Mouse (Mus musculus) lung, postnatal 36 days (tissue): ENCODE data around the gene Dcaf8.
"Not testable (repeated sequence)": the region's sequence is repeated elsewhere in the genome, so short reads cannot be mapped to it uniquely, and the experiment has no call there.

ENCODE experiments used
- DNase-seq: peaks from one replicate; pipeline ENCODE4 v3.0.0; 2022; ENCODE audit warnings: mixed read lengths

Gene Dcaf8

DNA sequence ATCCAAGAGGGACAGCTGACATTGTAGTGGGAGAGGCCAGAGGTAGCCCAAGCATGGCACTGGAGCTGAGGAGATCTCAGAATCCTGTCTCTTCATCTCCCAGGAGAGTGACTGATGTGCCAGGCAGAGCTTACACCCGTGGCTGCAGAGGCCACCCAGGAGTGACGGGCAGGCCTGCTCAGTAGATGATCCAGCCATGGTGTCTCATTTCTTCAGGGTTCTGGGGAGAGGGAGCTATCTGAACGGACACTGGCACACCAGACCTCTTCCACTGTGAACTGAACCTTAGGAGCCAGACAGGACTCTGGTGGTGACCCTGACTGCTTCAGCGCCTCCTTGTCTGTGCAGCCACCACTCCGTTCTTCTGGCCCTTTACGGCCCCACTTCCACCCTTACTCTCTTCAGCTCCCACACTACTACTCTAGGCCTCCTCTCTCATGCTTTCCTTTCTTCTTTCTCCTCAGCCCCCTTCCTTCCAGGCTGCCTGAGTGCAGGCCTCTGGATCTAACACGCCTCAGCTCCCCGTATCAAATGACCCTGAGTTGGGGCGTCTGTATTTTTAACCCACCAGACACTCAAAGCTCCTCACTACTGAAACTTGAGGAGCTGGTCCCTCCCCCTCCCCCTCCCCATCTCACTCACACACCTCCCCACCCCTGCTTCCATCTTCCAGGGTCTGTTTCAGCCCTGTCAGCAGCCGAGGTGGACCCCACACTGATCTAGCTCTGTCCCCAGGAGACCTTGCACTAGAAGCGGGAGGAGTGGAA is 73.6 kb downstream of the Dcaf8 start:
- DNase-seq = no peak

DNA sequence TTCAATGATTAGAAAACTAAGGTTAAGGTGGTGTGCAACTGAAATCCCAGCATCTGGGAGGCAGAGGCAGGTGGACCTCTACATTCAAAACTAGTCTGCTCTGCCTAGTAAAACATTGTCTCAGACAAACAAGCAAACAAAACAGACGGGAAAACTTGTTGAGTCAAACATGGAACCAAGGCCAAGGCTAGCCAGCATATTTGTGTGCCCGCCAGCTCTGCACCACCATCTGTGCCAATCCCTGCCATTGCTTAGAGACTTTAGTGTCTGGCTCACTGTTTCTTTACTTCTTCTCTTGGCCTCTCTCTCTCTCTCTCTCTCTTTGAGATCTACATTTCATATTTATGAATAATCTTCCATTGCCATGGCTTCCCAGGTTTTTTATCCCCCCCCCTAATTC is 80.3 kb downstream of the Dcaf8 start:
- no peak for DNase-seq

DNA sequence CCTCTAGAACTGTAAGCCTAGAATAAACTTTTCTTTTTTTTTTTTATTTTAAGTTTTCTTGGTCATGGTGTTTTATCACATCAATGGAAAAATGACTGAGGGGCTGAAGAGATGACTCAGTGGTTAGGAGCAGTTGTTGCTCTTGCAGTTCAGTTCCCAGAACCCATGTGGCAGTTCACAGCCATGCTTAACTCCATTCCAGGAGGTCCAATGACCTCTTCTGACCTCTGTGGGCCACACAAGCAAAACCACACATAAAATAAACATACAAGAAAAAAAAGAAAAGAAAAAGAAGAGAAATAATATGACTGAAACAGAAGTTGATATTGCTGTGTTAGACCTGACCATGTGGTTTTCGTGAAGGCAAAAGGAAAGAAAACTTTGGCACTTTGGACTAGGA is 81.3 kb downstream of the Dcaf8 start:
- DNase-seq = no peak

DNA sequence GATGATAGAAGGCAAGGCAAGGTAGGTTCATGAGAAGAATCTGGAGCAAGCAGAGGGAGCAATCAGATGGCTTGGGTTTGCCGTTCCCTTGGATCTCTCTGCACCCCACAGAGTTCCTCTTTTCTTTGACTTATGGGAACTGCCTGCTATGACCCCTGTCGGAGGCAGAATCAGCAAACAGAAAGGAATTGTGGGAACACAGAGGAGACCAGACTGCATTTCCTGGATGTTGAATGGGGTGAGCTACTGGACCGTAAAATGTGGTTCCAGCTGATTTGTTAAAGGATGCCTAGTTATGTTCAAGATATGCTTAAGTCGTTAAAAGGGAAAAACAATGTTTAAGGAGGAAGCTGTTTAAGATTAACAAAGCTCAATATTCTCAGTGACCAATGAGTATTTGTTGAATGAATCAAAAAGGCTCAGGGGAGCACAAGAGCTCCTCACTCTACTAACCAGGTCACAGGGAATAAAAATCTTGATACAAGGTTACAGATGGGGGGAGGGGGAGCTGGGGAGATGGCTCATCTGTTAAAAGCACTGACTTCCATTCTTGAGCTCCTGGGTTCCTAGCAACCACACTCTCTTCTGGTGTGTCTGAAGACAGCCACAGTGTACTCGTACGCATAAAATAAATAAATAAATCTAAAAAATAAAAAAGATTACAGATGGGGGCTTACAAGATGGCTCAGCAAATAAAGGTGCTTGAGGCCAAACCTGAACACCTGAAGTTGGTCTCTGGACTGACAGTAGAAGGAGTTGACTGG is 93.2 kb downstream of the Dcaf8 start:
- DNase-seq = peak; percentile 22

DNA sequence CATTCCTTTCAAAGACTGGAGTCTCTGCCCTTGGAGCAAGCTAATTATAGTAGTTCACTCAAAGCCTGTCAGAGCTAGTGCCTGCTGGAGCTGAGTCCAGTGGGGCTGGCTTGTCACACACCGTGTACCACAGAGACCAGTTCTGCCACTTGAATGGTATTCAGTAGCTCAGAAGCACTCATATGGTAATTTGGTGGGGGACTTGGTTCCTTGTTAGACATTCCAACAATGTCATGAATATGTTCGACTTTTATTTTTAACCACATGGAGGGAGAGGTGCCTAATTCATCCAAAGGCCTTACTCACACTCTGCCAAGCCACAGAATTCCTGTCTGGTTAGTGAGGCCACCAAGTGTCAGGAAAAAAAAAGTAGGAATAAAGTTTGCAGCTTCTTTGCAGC is 94.5 kb downstream of the Dcaf8 start:
- peak; percentile 32 for DNase-seq

DNA sequence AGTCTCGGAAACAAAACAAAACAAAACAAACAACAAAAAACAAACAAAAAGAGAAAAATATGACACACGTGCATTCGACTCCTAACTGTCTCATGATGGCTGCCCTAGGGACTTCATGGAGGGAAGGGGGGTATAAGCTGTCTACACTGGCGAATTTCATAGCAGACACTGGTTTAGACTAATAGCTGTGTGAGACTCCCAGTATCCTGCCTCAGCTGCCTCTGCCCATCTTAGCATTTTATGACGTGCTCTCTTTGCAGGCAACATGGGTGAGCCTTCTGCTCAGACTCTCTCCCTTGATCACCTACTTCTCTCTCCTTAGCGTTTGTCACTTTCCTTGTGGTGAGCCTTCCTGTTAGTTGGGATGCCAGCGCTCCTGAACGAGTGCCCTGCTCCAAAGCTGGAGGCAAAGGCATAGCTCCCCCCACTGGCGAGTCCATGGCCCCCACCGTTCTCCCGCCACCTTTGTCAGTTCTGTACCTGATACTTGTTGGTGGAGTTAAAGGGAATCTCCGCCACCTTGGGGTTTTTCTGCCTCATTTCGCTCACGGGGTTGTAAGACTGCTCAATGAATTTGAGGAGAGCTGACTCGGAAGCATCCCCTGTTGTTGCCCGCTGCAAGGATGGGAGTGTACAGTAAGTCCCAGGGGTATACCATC is 95.8 kb downstream of the Dcaf8 start:
- peak; percentile 58 for DNase-seq

DNA sequence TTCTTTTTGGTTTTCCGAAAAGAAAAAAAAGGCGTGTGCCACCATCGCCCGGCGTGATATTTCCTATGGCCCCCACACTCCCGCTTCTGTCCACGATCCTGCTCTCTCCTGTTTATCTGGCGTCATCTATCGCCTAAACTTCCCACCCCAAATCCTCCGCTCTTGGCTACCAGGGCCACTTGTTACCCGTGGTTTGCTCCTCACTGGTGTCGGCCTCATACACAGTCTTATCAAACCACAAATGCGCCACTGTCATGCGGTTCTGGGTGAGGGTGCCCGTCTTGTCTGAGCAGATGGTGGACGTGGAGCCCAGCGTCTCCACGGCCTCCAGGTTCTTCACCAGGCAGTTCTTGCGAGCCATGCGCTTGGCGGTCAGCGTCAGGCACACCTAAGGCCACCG is 96.8 kb downstream of the Dcaf8 start:
- DNase-seq = not testable (repeated sequence)
